Mouse (Mus musculus): ENCODE data around the gene Crybg3. TPM values are rescaled to one million over a fixed set of nuclear protein-coding genes. Genes with fewer than 3 reads are reported as not detected.

The Crybg3 gene
- polyA plus RNA-seq, 1 experiment from 2014 or later: 3.1 TPM

DNA sequence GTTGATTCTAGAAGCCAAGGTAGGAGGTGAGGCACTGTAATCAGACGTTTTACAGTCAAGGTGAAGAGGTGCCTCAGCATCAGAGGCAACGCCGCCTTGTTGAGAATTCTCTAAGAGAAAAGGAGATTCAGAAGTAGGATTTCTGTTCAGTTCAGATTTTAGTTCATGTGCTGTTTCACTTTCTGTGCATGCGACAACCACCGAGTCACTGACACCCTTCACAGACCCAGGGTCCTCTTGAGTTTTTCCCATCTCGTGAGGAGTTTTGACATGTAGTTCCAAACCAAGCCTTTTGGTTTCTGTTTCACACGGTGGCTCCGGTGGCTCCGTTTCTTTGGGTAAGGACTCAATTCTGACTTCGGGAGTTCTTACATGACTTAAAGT is 41.9 kb downstream of the Crybg3 start:
- no peak overlapping the region for H3K4me3 ChIP-seq (ENCODE audit: low read depth, low read length)

DNA sequence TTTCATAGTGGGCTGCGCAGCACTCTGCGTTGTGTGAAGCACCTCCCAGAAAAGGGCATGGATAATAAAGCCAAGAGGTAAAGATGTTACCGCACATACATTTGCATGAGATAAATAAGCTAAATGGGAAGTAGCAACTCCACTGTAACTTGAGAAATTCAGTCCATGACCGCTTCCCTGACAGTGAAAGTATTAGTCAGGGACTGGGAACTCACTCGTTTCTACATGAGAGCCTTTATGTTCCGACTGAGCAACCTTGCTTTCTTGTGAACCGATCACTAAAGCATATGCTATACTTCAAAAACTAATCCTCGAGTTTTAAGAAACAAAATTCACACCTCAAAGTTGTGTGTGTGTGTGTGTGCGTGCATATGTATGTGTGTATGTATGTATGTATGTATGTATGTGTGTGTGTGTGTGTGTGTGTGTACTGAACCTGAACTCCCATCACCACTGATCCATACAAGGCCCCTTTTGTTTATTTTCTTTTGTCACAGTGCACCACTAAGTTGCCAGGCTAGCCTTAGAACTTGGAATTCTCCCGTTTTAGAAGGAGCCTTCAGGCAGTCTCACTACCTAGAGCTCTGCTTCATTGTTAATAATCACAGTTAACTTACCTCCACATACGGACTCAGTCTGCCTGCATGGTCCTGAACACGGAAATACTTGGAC is 47.2 kb downstream of the Crybg3 start:
- no peak for ATAC-seq
- Histone ChIP-seq H3K27ac (ENCODE audit: low read depth, low read length) (no peak overlapping the region), H3K4me2 (replicated peaks; ENCODE audit: low read depth) (no peak overlapping the region), H3K4me1 (replicated peaks; ENCODE audit: control insufficient read depth, insufficient read depth, low read length) (no peaks in the 10 kb centered on the region), H3K9me3 (ENCODE audit: control insufficient read depth) (no peaks in the 10 kb centered on the region), H3K9ac (ENCODE audit: low read depth, low read length) (no peak overlapping the region), H3K4me3 (ENCODE audit: low read depth, low read length) (no peak overlapping the region), H3K36me3 (ENCODE audit: control insufficient read depth, insufficient read depth) (no peaks in the 10 kb centered on the region), H3K27me3 (replicated peaks; ENCODE audit: control insufficient read depth, insufficient read depth, low read length) (no peaks in the 10 kb centered on the region)
- no peak for TF ChIP-seq CTCF (IDR thresholded peaks at IDR 0.05; ENCODE audit: low read depth)
- WGBS: 84% methylated on average over 12 of the region's 12 CpGs

More for the DNA sequence above, 41.9 kb downstream of the Crybg3 start:
- Histone ChIP-seq H3K9ac (ENCODE audit: low read depth, low read length) (no peak overlapping the region), H3K27me3 (replicated peaks; ENCODE audit: control insufficient read depth, insufficient read depth, low read length) (no peaks in the 10 kb centered on the region), H3K27ac (ENCODE audit: low read depth, low read length) (no peak overlapping the region), H3K4me2 (replicated peaks; ENCODE audit: low read depth) (peak overlapping the region; percentile 21; the same call in 1 of the 2 replicates), H3K4me1 (replicated peaks; ENCODE audit: control insufficient read depth, insufficient read depth, low read length) (no peaks in the 10 kb centered on the region), H3K36me3 (ENCODE audit: control insufficient read depth, insufficient read depth) (no peaks in the 10 kb centered on the region), H3K9me3 (ENCODE audit: control insufficient read depth) (no peaks in the 10 kb centered on the region)
- TF ChIP-seq CTCF (IDR thresholded peaks at IDR 0.05; ENCODE audit: low read depth): no peak
- 81% methylated on average over 10 of the region's 10 CpGs for WGBS
- no peak for ATAC-seq

DNA sequence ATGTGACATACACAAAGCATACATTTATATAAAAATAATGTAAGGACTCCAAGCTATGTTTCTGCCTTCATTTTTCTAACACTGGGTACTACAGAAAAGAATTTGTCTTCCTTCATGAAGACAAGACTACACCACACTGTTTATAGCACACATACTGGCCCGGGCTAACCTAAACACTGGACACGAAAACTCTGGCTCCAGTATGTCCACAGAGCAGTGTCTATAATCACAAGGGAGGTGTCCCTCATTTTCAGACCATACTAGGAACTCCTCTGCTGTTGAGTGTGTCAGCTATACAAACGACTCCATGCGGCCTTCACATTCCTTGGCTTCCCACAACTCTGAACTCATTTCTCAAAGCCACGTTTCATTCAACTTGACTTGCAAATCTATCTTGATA is 49.3 kb downstream of the Crybg3 start:
- Histone ChIP-seq H3K9me3 (ENCODE audit: control insufficient read depth) (no peaks in the 10 kb centered on the region), H3K27ac (ENCODE audit: low read depth, low read length) (no peak overlapping the region), H3K4me2 (replicated peaks; ENCODE audit: low read depth) (no peak overlapping the region), H3K9ac (ENCODE audit: low read depth, low read length) (no peak overlapping the region), H3K4me3 (ENCODE audit: low read depth, low read length) (no peak overlapping the region), H3K4me1 (replicated peaks; ENCODE audit: control insufficient read depth, insufficient read depth, low read length) (no peaks in the 10 kb centered on the region), H3K27me3 (replicated peaks; ENCODE audit: control insufficient read depth, insufficient read depth, low read length) (no peaks in the 10 kb centered on the region), H3K36me3 (ENCODE audit: control insufficient read depth, insufficient read depth) (no peaks in the 10 kb centered on the region)
- 65% methylated on average over 5 of the region's 5 CpGs for WGBS
- TF ChIP-seq CTCF (IDR thresholded peaks at IDR 0.05; ENCODE audit: low read depth): no peak
- no peak for ATAC-seq

DNA sequence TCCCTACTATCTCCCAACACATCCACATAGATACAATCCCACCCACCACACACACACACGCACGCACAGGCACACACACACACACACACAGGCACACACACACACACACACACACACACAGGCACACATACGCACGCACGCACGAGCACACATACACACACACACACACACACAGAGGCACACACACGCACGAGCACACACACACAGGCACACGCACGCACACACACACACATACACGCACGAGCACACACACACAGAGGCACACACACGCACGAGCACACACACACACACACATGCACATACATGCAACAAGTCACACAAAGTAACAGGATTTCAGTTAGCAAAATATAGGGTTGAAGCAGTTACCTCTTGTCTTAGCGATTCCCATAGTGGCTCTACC is 51.1 kb downstream of the Crybg3 start:
- no peaks in the 10 kb centered on the region for H3K9me3 ChIP-seq (ENCODE audit: control insufficient read depth)
- H3K9ac ChIP-seq (ENCODE audit: low read depth, low read length): no peak overlapping the region
- H3K4me3 ChIP-seq (ENCODE audit: low read depth, low read length): no peak overlapping the region
- no peak for TF ChIP-seq CTCF (IDR thresholded peaks at IDR 0.05; ENCODE audit: low read depth)
- no peaks in the 10 kb centered on the region for H3K36me3 ChIP-seq (ENCODE audit: control insufficient read depth, insufficient read depth)
- H3K4me2 ChIP-seq (replicated peaks; ENCODE audit: low read depth): no peak overlapping the region
- no peak for ATAC-seq
- H3K4me1 ChIP-seq (replicated peaks; ENCODE audit: control insufficient read depth, insufficient read depth, low read length): 0 out of 2 replicates have a peak, but pooled peaks cover 2% of the 10 kb centered on the region
- WGBS: 89% methylated on average over 15 of the region's 15 CpGs
- no peaks in the 10 kb centered on the region for H3K27me3 ChIP-seq (replicated peaks; ENCODE audit: control insufficient read depth, insufficient read depth, low read length)
- H3K27ac ChIP-seq (ENCODE audit: low read depth, low read length): no peak overlapping the region

DNA sequence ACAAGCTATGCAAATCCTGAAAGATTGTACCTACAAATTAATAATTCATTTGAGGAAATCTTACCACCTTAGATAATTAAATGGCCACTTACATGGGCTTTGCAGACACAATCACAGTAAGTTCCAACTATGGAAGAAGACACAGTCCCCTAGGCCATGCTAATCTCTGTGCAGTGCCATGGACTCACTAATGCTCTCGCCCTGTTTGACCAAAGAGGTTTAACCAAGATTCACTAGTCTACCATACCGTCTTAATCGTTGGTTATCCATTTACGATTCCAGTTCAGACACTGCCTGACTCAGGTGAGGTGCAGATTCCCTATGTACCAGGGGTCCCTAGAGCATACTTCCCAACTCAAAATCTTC is 52.2 kb downstream of the Crybg3 start:
- TF ChIP-seq CTCF (IDR thresholded peaks at IDR 0.05; ENCODE audit: low read depth): no peak
- no peak overlapping the region for H3K27ac ChIP-seq (ENCODE audit: low read depth, low read length)
- H3K4me1 ChIP-seq (replicated peaks; ENCODE audit: control insufficient read depth, insufficient read depth, low read length): 0 out of 2 replicates have a peak, but pooled peaks cover 2% of the 10 kb centered on the region
- 89% methylated on average over 4 of the region's 4 CpGs for whole genome bisulfite sequencing
- H3K27me3 ChIP-seq (replicated peaks; ENCODE audit: control insufficient read depth, insufficient read depth, low read length): no peaks in the 10 kb centered on the region
- H3K4me3 ChIP-seq (ENCODE audit: low read depth, low read length): no peak overlapping the region
- H3K4me2 ChIP-seq (replicated peaks; ENCODE audit: low read depth): no peak overlapping the region
- H3K9me3 ChIP-seq (ENCODE audit: control insufficient read depth): no peaks in the 10 kb centered on the region
- ATAC-seq: no peak
- no peak overlapping the region for H3K9ac ChIP-seq (ENCODE audit: low read depth, low read length)
- H3K36me3 ChIP-seq (ENCODE audit: control insufficient read depth, insufficient read depth): no peaks in the 10 kb centered on the region

DNA sequence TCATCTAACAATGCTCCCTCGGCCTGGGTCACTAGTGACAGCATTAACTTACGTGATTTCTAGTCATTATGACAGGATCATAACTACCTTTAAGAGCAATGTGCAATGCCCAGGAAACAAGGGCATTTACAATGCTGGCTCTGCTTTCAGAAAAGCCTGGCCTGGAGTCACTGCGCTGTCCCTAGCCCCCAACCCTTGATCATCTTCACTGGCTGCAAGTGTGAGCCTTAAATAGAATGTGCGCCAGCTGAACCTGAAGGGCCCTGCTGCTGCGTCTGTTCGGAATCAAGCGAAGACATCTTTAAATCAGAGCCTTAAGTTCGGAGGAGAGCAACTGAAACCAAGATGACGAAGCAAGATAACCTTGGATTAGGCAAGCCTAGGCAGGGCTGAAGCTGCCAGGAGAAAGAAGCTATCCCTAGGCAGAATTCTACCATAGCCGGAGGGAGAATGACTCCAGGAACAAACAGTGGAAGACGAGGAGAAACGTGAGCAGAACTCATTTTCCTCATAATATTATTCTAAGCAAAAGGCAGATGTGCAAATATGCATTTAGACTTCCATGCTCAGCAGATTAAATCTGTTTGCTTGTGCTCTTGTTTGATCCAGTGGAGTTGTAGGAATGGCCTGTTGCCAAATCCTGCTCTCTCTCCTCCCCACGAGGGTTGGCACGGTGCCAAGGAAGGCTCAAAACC is 52.7 kb downstream of the Crybg3 start:
- Histone ChIP-seq H3K36me3 (ENCODE audit: control insufficient read depth, insufficient read depth) (no peaks in the 10 kb centered on the region), H3K9ac (ENCODE audit: low read depth, low read length) (no peak overlapping the region), H3K27me3 (replicated peaks; ENCODE audit: control insufficient read depth, insufficient read depth, low read length) (no peaks in the 10 kb centered on the region), H3K4me3 (ENCODE audit: low read depth, low read length) (no peak overlapping the region), H3K9me3 (ENCODE audit: control insufficient read depth) (no peaks in the 10 kb centered on the region), H3K4me2 (replicated peaks; ENCODE audit: low read depth) (no peak overlapping the region), H3K4me1 (replicated peaks; ENCODE audit: control insufficient read depth, insufficient read depth, low read length) (0 out of 2 replicates have a peak, but pooled peaks cover 2% of the 10 kb centered on the region), H3K27ac (ENCODE audit: low read depth, low read length) (no peak overlapping the region)
- ATAC-seq: no peak
- no peak for TF ChIP-seq CTCF (IDR thresholded peaks at IDR 0.05; ENCODE audit: low read depth)
- WGBS: 53% methylated on average over 14 of the region's 14 CpGs

All from intestine, postnatal 0 days (tissue).